Mouse (Mus musculus): ENCODE data around the gene Fbxw11. TPM values are rescaled to one million over a fixed set of nuclear protein-coding genes. Genes with fewer than 3 reads are reported as not detected.
"Not testable (repeated sequence)": the region's sequence is repeated elsewhere in the genome, so short reads cannot be mapped to it uniquely, and the experiment has no call there.

Gene Fbxw11
- 42.1 and 49.1 TPM in 2 replicates for polyA plus RNA-seq (2015; fragmentation: Nextera tagmentation; extraction: Ambion mirVana)

GRCm38 (mm10) chr11:32642249-32642876, at the start of gene Fbxw11:
TSS of gene Fbxw11 (plus strand) at chr11:32642724.
- DNase-seq (ENCODE audit: low spot score), result peak; percentile 98

DNA sequence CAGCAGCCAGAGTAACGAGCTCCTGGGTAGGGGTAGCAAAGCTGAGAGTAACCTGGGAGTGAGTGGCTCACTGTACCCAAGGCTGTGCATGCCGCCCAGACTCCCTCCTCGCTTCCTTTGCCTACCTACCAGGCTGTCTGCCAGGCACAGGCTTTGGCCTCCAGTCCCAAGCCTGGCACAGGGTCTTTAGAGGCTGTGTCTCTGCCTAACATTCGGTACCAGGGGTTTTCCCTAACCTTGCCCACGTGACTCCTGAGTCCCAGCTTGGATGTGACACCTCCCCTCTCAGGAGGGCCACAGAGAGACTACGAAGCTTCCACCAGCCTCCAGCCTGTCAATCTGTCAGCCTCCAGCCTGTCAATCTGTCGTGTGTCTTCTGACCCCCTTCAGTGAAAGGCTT, 49.4 kb upstream of the Fbxw11 start:
- DNase-seq (ENCODE audit: low spot score), result no peak

- DNase-seq (ENCODE audit: low spot score), result no peak
Measured at GRCm38 (mm10) chr11:32594122-32594521, 48.4 kb upstream of the Fbxw11 start.

DNA sequence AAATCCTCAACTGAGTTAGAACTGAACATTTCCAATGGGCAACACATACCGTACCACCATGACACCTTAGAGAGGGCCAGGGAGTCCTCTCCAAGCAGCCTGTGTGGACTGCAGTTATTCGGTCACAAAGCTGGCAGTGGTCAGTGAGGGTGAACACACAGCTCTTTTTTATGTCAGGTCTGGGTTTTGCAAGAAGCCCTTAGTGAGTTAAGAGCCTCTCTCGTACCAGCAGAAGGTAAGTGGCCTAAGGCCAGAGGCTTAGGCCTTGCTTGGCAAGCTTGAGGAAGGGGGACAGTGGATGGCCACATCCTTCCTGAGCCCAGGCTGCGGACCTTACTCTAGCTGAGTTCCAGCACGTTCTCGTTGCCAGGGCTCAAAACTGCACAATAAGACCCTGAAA, 42.2 kb upstream of the Fbxw11 start:
- DNase-seq (ENCODE audit: low spot score), result no peak

GRCm38 (mm10) chr11:32601528-32602323, 40.8 kb upstream of the Fbxw11 start:
- no peak for DNase-seq (ENCODE audit: low spot score)

- no peak for DNase-seq (ENCODE audit: low spot score)
Measured at GRCm38 (mm10) chr11:32604663-32605062, 37.9 kb upstream of the Fbxw11 start.

DNA sequence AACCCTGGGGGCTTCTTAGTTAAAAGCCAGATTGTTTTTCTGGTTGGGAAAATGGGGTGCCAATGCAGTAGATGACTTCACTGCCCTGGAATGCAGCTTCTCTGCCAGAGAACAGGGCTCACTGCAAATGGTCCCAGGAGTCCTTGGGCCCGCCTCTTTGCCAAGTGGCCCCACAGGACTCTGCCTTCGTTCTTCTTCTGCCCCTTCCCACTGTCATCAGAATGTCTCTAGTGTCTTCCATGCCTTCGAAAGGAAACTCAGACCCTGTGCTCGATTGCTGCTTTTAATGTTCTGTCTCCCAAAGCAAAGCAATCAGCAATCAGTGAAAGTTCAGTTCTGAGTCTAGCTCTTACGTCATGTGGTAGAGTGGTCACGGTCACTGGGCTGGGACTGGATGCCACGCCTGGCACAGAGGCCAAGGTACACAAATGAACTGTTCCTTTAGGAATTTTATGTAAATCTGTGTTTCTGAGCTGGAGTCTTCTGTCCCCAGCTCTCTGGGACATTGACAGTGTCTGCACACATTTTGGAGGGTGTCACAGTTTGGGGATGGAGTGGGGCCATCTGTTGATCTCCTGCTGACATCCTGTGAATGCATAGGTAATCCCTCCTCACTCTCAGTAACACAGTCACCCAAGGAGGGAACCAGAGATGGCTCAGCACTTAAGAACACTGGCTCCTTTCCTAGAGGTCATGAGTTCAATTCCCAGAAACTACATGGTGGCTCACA, 37.2 kb upstream of the Fbxw11 start:
- no peak for DNase-seq (ENCODE audit: low spot score)

- no peak for DNase-seq (ENCODE audit: low spot score)
Measured at GRCm38 (mm10) chr11:32605907-32606306, 36.6 kb upstream of the Fbxw11 start.

GRCm38 (mm10) chr11:32607319-32607718, 35.2 kb upstream of the Fbxw11 start:
- DNase-seq (ENCODE audit: low spot score), result no peak

DNA sequence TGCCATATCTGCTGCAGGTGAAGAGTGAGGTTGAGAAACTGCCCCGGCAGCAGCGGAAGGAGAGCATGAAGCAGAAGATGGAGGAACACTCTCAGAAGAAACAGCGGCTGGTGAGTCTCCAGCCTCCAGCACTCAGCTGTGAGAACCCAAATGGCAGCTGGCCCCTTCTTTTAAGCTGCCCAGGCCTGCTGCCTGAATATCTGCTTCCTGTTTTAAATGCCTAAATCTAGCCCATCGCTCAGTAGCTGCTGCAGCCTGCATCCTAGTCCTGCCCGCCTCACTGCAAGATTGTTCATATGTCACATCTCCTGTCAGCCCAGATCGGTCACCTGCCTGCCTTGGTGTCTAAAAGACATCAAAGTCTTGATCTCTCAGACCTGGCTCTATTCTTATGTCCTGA, 31.9 kb upstream of the Fbxw11 start:
- no peak for DNase-seq (ENCODE audit: low spot score)

- no peak for DNase-seq (ENCODE audit: low spot score)
Measured at GRCm38 (mm10) chr11:32612304-32612703, 30.2 kb upstream of the Fbxw11 start.

- DNase-seq (ENCODE audit: low spot score), result no peak
Measured at GRCm38 (mm10) chr11:32614463-32614862, 28.1 kb upstream of the Fbxw11 start.

DNA sequence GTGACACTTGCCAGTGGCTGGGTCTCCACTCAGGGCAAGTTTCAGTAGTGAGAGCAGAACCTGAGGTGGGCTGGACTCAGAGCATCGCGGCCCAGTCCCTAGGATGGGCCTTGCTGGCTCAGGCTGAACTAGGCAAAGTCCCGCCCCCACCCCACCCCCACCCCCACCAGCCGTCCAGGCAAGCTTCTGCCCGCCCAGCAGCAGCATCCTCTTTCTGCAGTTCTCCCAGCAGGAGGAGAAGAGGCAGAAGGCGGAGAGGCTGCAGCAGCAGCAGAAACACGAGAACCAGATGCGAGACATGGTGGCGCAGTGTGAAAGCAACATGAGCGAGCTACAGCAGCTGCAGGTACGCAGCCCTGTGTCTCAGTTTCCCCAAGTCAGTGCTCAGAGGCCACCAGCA, 27.0 kb upstream of the Fbxw11 start:
- DNase-seq (ENCODE audit: low spot score), result no peak

DNA sequence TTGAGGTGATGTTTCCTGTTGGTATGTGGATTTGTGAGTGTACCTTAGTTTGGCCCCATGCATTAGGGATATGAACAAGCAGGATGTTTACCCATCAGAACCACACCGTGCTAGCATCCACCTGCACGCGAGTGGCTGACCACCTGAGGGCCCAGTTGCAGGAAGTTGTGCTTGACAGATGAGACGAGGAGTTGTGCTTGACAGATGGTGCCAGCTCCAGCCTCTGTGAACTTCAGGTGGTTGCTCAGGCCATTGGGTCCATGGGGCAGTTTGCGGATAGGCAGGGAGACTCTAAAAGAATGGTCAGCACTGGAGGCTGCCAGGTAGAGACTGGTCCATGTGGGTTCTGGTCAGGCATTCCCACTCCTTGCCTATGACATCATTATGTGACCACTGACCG, 26.4 kb upstream of the Fbxw11 start:
- DNase-seq (ENCODE audit: low spot score), result no peak

- no peak for DNase-seq (ENCODE audit: low spot score)
Measured at GRCm38 (mm10) chr11:32618036-32618435, 24.5 kb upstream of the Fbxw11 start.

DNA sequence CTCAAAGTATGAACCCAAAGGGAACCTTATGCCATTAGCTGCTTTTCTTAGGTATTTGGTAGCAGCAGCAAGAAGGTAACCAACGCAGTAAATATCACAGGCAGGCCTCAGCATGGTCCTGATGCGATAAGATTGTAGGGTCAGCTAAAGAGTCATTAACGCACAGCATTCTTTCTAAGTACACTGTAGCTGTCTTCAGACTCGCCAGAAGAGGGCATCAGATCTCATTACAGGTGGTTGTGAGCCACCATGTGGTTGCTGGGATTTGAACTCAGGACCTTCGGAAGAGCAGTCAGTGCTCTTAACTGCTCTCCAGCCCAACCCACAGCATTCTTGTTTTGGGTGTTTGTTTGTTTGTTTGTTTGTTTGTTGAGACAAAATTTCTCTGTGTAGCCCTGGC, 23.9 kb upstream of the Fbxw11 start:
- not testable (repeated sequence) for DNase-seq (ENCODE audit: low spot score)

GRCm38 (mm10) chr11:32619257-32619816, 23.2 kb upstream of the Fbxw11 start:
- peak; percentile 18 for DNase-seq (ENCODE audit: low spot score)

- no peak for DNase-seq (ENCODE audit: low spot score)
Measured at GRCm38 (mm10) chr11:32619866-32620456, 22.6 kb upstream of the Fbxw11 start.

GRCm38 (mm10) chr11:32621831-32622478, 20.6 kb upstream of the Fbxw11 start:
- no peak for DNase-seq (ENCODE audit: low spot score)

- DNase-seq (ENCODE audit: low spot score), result no peak
Measured at GRCm38 (mm10) chr11:32622479-32623190, 19.9 kb upstream of the Fbxw11 start.
